Mouse (Mus musculus): Measurements from ENCODE around the gene Angptl4. TPM values are rescaled to one million over a fixed set of nuclear protein-coding genes. Genes with fewer than 3 reads are reported as not detected.

Gene Angptl4
- polyA plus RNA-seq, 1 experiment: 212 TPM

GRCm38 (mm10) chr17:33774573-33775155, 7.0 kb downstream of the Angptl4 start:
- Histone ChIP-seq H3K79me3 (ENCODE audit: low read depth) (peaks cover 10% of the 10 kb centered on the region), H3ac (ENCODE audit: control insufficient read depth, insufficient read length, low read depth) (no peak overlapping the region), H3K27me3 (ENCODE audit: control insufficient read depth, insufficient read depth, insufficient read length) (no peaks in the 10 kb centered on the region), H3K79me2 (ENCODE audit: control insufficient read depth, insufficient read depth) (peaks cover 29% of the 10 kb centered on the region), H3K4me3 (ENCODE audit: insufficient read depth, poor library complexity, severe bottlenecking) (no peak overlapping the region), H3K36me3 (ENCODE audit: control insufficient read depth, insufficient read depth) (peaks cover 48% of the 10 kb centered on the region)
- no peak for TF ChIP-seq CEBPB (IDR thresholded peaks at IDR 0.05; ENCODE audit: low read depth)
- no peak for TF ChIP-seq MAX (IDR thresholded peaks at IDR 0.05)
- TF ChIP-seq MYOD1 (IDR thresholded peaks at IDR 0.05; ENCODE audit: control insufficient read depth, insufficient read length, low read depth): no peak
- TF ChIP-seq MYOG (IDR thresholded peaks at IDR 0.05; ENCODE audit: control insufficient read depth, extremely low read depth, insufficient read length): no peak
- TF ChIP-seq FOSL1 (IDR thresholded peaks at IDR 0.05; ENCODE audit: insufficient read depth, low read length, poor library complexity, severe bottlenecking): no peak
- TF ChIP-seq CTCF (IDR thresholded peaks at IDR 0.05; ENCODE audit: control insufficient read depth, insufficient read depth, insufficient read length): no peak
- TF ChIP-seq USF1 (IDR thresholded peaks at IDR 0.05; ENCODE audit: low read depth): no peak

- H3K79me3 ChIP-seq (ENCODE audit: low read depth): peaks cover 8% of the 10 kb centered on the region
- peaks cover 23% of the 10 kb centered on the region for H3K79me2 ChIP-seq (ENCODE audit: control insufficient read depth, insufficient read depth)
- no peaks in the 10 kb centered on the region for H3K27me3 ChIP-seq (ENCODE audit: control insufficient read depth, insufficient read depth, insufficient read length)
- H3K4me3 ChIP-seq (ENCODE audit: insufficient read depth, poor library complexity, severe bottlenecking): no peak overlapping the region
- H3K36me3 ChIP-seq (ENCODE audit: control insufficient read depth, insufficient read depth): peaks cover 48% of the 10 kb centered on the region
- no peak overlapping the region for H3ac ChIP-seq (ENCODE audit: control insufficient read depth, insufficient read length, low read depth)
- TF ChIP-seq MYOD1 (IDR thresholded peaks at IDR 0.05; ENCODE audit: control insufficient read depth, insufficient read length, low read depth) (no peak), CEBPB (IDR thresholded peaks at IDR 0.05; ENCODE audit: low read depth) (no peak), USF1 (IDR thresholded peaks at IDR 0.05; ENCODE audit: low read depth) (no peak), CTCF (IDR thresholded peaks at IDR 0.05; ENCODE audit: control insufficient read depth, insufficient read depth, insufficient read length) (no peak), FOSL1 (IDR thresholded peaks at IDR 0.05; ENCODE audit: insufficient read depth, low read length, poor library complexity, severe bottlenecking) (no peak)
Observed at GRCm38 (mm10) chr17:33773871-33774572, 7.6 kb downstream of the Angptl4 start.

- H3K27me3 ChIP-seq (ENCODE audit: control insufficient read depth, insufficient read depth, insufficient read length): no peaks in the 10 kb centered on the region
- peaks cover 6% of the 10 kb centered on the region for H3K79me3 ChIP-seq (ENCODE audit: low read depth)
- peaks cover 43% of the 10 kb centered on the region for H3K36me3 ChIP-seq (ENCODE audit: control insufficient read depth, insufficient read depth)
- no peak overlapping the region for H3K4me3 ChIP-seq (ENCODE audit: insufficient read depth, poor library complexity, severe bottlenecking)
- peaks cover 17% of the 10 kb centered on the region for H3K79me2 ChIP-seq (ENCODE audit: control insufficient read depth, insufficient read depth)
- TF ChIP-seq CTCF (IDR thresholded peaks at IDR 0.05; ENCODE audit: control insufficient read depth, insufficient read depth, insufficient read length) (no peak), FOSL1 (IDR thresholded peaks at IDR 0.05; ENCODE audit: insufficient read depth, low read length, poor library complexity, severe bottlenecking) (no peak), CEBPB (IDR thresholded peaks at IDR 0.05; ENCODE audit: low read depth) (no peak), USF1 (IDR thresholded peaks at IDR 0.05; ENCODE audit: low read depth) (no peak), MYOD1 (IDR thresholded peaks at IDR 0.05; ENCODE audit: control insufficient read depth, insufficient read length, low read depth) (no peak), MAX (IDR thresholded peaks at IDR 0.05) (no peak), MYOG (IDR thresholded peaks at IDR 0.05; ENCODE audit: control insufficient read depth, extremely low read depth, insufficient read length) (no peak)
- H3ac ChIP-seq (ENCODE audit: control insufficient read depth, insufficient read length, low read depth): no peak overlapping the region
Observed at GRCm38 (mm10) chr17:33773426-33773825, 8.2 kb downstream of the Angptl4 start.

GRCm38 (mm10) chr17:33771617-33772016, 10.0 kb downstream of the Angptl4 start:
- TF ChIP-seq MAX (IDR thresholded peaks at IDR 0.05) (no peak), MYOD1 (IDR thresholded peaks at IDR 0.05; ENCODE audit: control insufficient read depth, insufficient read length, low read depth) (no peak), USF1 (IDR thresholded peaks at IDR 0.05; ENCODE audit: low read depth) (no peak), CEBPB (IDR thresholded peaks at IDR 0.05; ENCODE audit: low read depth) (no peak), FOSL1 (IDR thresholded peaks at IDR 0.05; ENCODE audit: insufficient read depth, low read length, poor library complexity, severe bottlenecking) (no peak), CTCF (IDR thresholded peaks at IDR 0.05; ENCODE audit: control insufficient read depth, insufficient read depth, insufficient read length) (no peak), MYOG (IDR thresholded peaks at IDR 0.05; ENCODE audit: control insufficient read depth, extremely low read depth, insufficient read length) (no peak)
- Histone ChIP-seq H3K27me3 (ENCODE audit: control insufficient read depth, insufficient read depth, insufficient read length) (no peaks in the 10 kb centered on the region), H3K4me3 (ENCODE audit: insufficient read depth, poor library complexity, severe bottlenecking) (no peak overlapping the region), H3ac (ENCODE audit: control insufficient read depth, insufficient read length, low read depth) (no peak overlapping the region), H3K36me3 (ENCODE audit: control insufficient read depth, insufficient read depth) (peaks cover 25% of the 10 kb centered on the region), H3K79me3 (ENCODE audit: low read depth) (no peaks in the 10 kb centered on the region), H3K79me2 (ENCODE audit: control insufficient read depth, insufficient read depth) (no peaks in the 10 kb centered on the region)

GRCm38 (mm10) chr17:33766389-33766788, 15.2 kb downstream of the Angptl4 start:
- H3K79me2 ChIP-seq (ENCODE audit: control insufficient read depth, insufficient read depth): no peaks in the 10 kb centered on the region
- H3K36me3 ChIP-seq (ENCODE audit: control insufficient read depth, insufficient read depth): no peaks in the 10 kb centered on the region
- no peak overlapping the region for H3K4me3 ChIP-seq (ENCODE audit: insufficient read depth, poor library complexity, severe bottlenecking)
- TF ChIP-seq MYOG (IDR thresholded peaks at IDR 0.05; ENCODE audit: control insufficient read depth, extremely low read depth, insufficient read length) (no peak), FOSL1 (IDR thresholded peaks at IDR 0.05; ENCODE audit: insufficient read depth, low read length, poor library complexity, severe bottlenecking) (no peak), USF1 (IDR thresholded peaks at IDR 0.05; ENCODE audit: low read depth) (no peak), CEBPB (IDR thresholded peaks at IDR 0.05; ENCODE audit: low read depth) (no peak), CTCF (IDR thresholded peaks at IDR 0.05; ENCODE audit: control insufficient read depth, insufficient read depth, insufficient read length) (no peak), MYOD1 (IDR thresholded peaks at IDR 0.05; ENCODE audit: control insufficient read depth, insufficient read length, low read depth) (no peak), MAX (IDR thresholded peaks at IDR 0.05) (no peak)
- no peaks in the 10 kb centered on the region for H3K27me3 ChIP-seq (ENCODE audit: control insufficient read depth, insufficient read depth, insufficient read length)
- H3K79me3 ChIP-seq (ENCODE audit: low read depth): no peaks in the 10 kb centered on the region
- H3ac ChIP-seq (ENCODE audit: control insufficient read depth, insufficient read length, low read depth): no peak overlapping the region
